Mouse (Mus musculus): Measurements from ENCODE around the gene Tnfrsf1b. TPM values are rescaled to one million over a fixed set of nuclear protein-coding genes. Genes with fewer than 3 reads are reported as not detected.
A peak's percentile ranks its signal among the peaks of the same experiment; 100 is the strongest.

Tnfrsf1b gene
- polyA plus RNA-seq, 1 experiment: 14.0 TPM

- Histone ChIP-seq H3K4me3 (replicated peaks; ENCODE audit: control insufficient read depth, low read depth, low read length) (no peak overlapping the region), H3K27ac (ENCODE audit: control insufficient read depth, insufficient read depth, low read depth, low read length, poor library complexity) (no peak overlapping the region), H3K4me1 (ENCODE audit: control insufficient read depth, insufficient read depth, low read length) (peaks cover 15% of the 10 kb centered on the region)
- TF ChIP-seq CTCF (IDR thresholded peaks at IDR 0.05; ENCODE audit: control insufficient read depth, insufficient read depth, low read length) (no peak), POLR2A (IDR thresholded peaks at IDR 0.05; ENCODE audit: borderline replicate concordance, control insufficient read depth, low read depth, low read length) (no peak)
- 56% methylated on average over 7 of the region's 7 CpGs for WGBS
Observed at GRCm38 (mm10) chr4:145236027-145236426, 10.6 kb downstream of the Tnfrsf1b start.

- Histone ChIP-seq H3K4me3 (replicated peaks; ENCODE audit: control insufficient read depth, low read depth, low read length) (no peak overlapping the region), H3K4me1 (ENCODE audit: control insufficient read depth, insufficient read depth, low read length) (peaks cover 9% of the 10 kb centered on the region), H3K27ac (ENCODE audit: control insufficient read depth, insufficient read depth, low read depth, low read length, poor library complexity) (peak overlapping the region; percentile 84)
- TF ChIP-seq POLR2A (IDR thresholded peaks at IDR 0.05; ENCODE audit: borderline replicate concordance, control insufficient read depth, low read depth, low read length) (no peak), CTCF (IDR thresholded peaks at IDR 0.05; ENCODE audit: control insufficient read depth, insufficient read depth, low read length) (no peak)
- 19% methylated on average over 3 of the region's 3 CpGs for WGBS
Observed at GRCm38 (mm10) chr4:145233487-145234228, 13.0 kb downstream of the Tnfrsf1b start.

- Histone ChIP-seq H3K27ac (ENCODE audit: control insufficient read depth, insufficient read depth, low read depth, low read length, poor library complexity) (no peak overlapping the region), H3K4me1 (ENCODE audit: control insufficient read depth, insufficient read depth, low read length) (peaks cover 9% of the 10 kb centered on the region), H3K4me3 (replicated peaks; ENCODE audit: control insufficient read depth, low read depth, low read length) (no peak overlapping the region)
- TF ChIP-seq CTCF (IDR thresholded peaks at IDR 0.05; ENCODE audit: control insufficient read depth, insufficient read depth, low read length): no peak
- TF ChIP-seq POLR2A (IDR thresholded peaks at IDR 0.05; ENCODE audit: borderline replicate concordance, control insufficient read depth, low read depth, low read length): no peak
- 71% methylated on average over 5 of the region's 5 CpGs for WGBS
Observed at GRCm38 (mm10) chr4:145231732-145232131, 14.9 kb downstream of the Tnfrsf1b start.

DNA sequence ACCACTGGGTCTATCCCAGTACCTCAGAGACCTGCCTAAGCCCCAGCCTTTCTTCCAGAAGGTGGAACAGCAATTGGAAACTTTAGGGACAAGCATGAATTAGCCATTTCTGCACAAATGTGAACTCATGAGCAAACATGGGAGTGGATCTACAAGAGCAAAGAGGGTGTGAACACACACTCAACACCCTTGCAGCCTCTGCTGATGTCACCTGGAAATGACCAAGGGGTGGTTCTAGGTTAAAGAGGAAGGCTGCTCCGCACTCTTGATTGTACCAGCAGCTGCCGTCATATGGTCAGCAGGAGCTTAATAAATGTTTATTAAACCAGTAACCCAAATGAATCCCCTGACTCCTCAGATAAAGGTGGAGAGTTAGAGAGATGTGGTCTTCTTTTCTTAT lies 16.0 kb downstream of the Tnfrsf1b start:
- TF ChIP-seq CTCF (IDR thresholded peaks at IDR 0.05; ENCODE audit: control insufficient read depth, insufficient read depth, low read length) (no peak), POLR2A (IDR thresholded peaks at IDR 0.05; ENCODE audit: borderline replicate concordance, control insufficient read depth, low read depth, low read length) (no peak)
- no peak overlapping the region for H3K4me3 ChIP-seq (replicated peaks; ENCODE audit: control insufficient read depth, low read depth, low read length)
- no peak overlapping the region for H3K27ac ChIP-seq (ENCODE audit: control insufficient read depth, insufficient read depth, low read depth, low read length, poor library complexity)
- peaks cover 7% of the 10 kb centered on the region for H3K4me1 ChIP-seq (ENCODE audit: control insufficient read depth, insufficient read depth, low read length)
- 82% methylated on average over 2 of the region's 2 CpGs for WGBS

GRCm38 (mm10) chr4:145229524-145230163 lies 17.0 kb downstream of the Tnfrsf1b start:
- Histone ChIP-seq H3K4me3 (replicated peaks; ENCODE audit: control insufficient read depth, low read depth, low read length) (no peak overlapping the region), H3K27ac (ENCODE audit: control insufficient read depth, insufficient read depth, low read depth, low read length, poor library complexity) (no peak overlapping the region), H3K4me1 (ENCODE audit: control insufficient read depth, insufficient read depth, low read length) (peaks cover 7% of the 10 kb centered on the region)
- TF ChIP-seq CTCF (IDR thresholded peaks at IDR 0.05; ENCODE audit: control insufficient read depth, insufficient read depth, low read length) (no peak), POLR2A (IDR thresholded peaks at IDR 0.05; ENCODE audit: borderline replicate concordance, control insufficient read depth, low read depth, low read length) (no peak)
- 59% methylated on average over 5 of the region's 5 CpGs for WGBS

GRCm38 (mm10) chr4:145229051-145229450 lies 17.6 kb downstream of the Tnfrsf1b start:
- no peak for TF ChIP-seq POLR2A (IDR thresholded peaks at IDR 0.05; ENCODE audit: borderline replicate concordance, control insufficient read depth, low read depth, low read length)
- no peak for TF ChIP-seq CTCF (IDR thresholded peaks at IDR 0.05; ENCODE audit: control insufficient read depth, insufficient read depth, low read length)
- peaks cover 7% of the 10 kb centered on the region for H3K4me1 ChIP-seq (ENCODE audit: control insufficient read depth, insufficient read depth, low read length)
- H3K27ac ChIP-seq (ENCODE audit: control insufficient read depth, insufficient read depth, low read depth, low read length, poor library complexity): peak overlapping the region; percentile 32; the same call in 1 of the 2 replicates
- WGBS: 23% methylated on average over 6 of the region's 6 CpGs
- no peak overlapping the region for H3K4me3 ChIP-seq (replicated peaks; ENCODE audit: control insufficient read depth, low read depth, low read length)

DNA sequence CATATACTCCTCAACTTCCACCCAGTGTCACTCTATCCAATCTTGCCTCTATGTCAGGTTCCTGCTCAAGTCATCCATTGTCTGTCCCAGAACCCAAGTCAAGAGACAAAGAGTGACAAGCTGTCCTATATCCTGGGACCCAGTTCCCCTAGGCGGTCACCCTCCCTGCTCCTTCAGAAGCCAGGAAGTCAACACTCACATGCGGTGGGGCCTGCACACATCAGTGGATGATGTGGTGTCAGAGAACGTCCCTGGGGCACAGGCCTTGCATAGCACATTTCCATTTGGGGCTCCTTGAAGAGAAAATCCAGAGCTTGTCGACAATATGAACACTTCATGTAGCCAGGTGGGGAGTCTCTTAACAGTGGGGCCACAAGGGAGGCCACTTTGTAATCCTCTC lies 22.1 kb downstream of the Tnfrsf1b start:
- 66% methylated on average over 4 of the region's 4 CpGs for WGBS
- no peak for TF ChIP-seq POLR2A (IDR thresholded peaks at IDR 0.05; ENCODE audit: borderline replicate concordance, control insufficient read depth, low read depth, low read length)
- no peak for TF ChIP-seq CTCF (IDR thresholded peaks at IDR 0.05; ENCODE audit: control insufficient read depth, insufficient read depth, low read length)
- peaks cover 3% of the 10 kb centered on the region for H3K4me1 ChIP-seq (ENCODE audit: control insufficient read depth, insufficient read depth, low read length)
- H3K27ac ChIP-seq (ENCODE audit: control insufficient read depth, insufficient read depth, low read depth, low read length, poor library complexity): no peak overlapping the region
- no peak overlapping the region for H3K4me3 ChIP-seq (replicated peaks; ENCODE audit: control insufficient read depth, low read depth, low read length)

GRCm38 (mm10) chr4:145222064-145222463 lies 24.6 kb downstream of the Tnfrsf1b start:
- no peaks in the 10 kb centered on the region; the same call in 1 of the 2 replicates for H3K4me1 ChIP-seq (ENCODE audit: control insufficient read depth, insufficient read depth, low read length)
- no peak overlapping the region for H3K4me3 ChIP-seq (replicated peaks; ENCODE audit: control insufficient read depth, low read depth, low read length)
- 36% methylated on average over 8 of the region's 8 CpGs for WGBS
- peak overlapping the region; percentile 33; the same call in 1 of the 2 replicates for H3K27ac ChIP-seq (ENCODE audit: control insufficient read depth, insufficient read depth, low read depth, low read length, poor library complexity)
- TF ChIP-seq POLR2A (IDR thresholded peaks at IDR 0.05; ENCODE audit: borderline replicate concordance, control insufficient read depth, low read depth, low read length) (no peak), CTCF (IDR thresholded peaks at IDR 0.05; ENCODE audit: control insufficient read depth, insufficient read depth, low read length) (no peak)
